Mouse (Mus musculus) lung, postnatal 0 days (tissue): ENCODE data around the gene Rtl6.

Experiments
- CTCF ChIP-seq: IDR thresholded peaks from 2 replicates; pipeline ENCODE4 v1.5.1; 2016; ENCODE audit warnings: antibody characterized with exemption, mild to moderate bottlenecking
- EP300 ChIP-seq: IDR thresholded peaks from 2 replicates; pipeline ENCODE4 v1.6.1; 2016; ENCODE audit warnings: antibody characterized with exemption, mild to moderate bottlenecking, control low read depth

DNA sequence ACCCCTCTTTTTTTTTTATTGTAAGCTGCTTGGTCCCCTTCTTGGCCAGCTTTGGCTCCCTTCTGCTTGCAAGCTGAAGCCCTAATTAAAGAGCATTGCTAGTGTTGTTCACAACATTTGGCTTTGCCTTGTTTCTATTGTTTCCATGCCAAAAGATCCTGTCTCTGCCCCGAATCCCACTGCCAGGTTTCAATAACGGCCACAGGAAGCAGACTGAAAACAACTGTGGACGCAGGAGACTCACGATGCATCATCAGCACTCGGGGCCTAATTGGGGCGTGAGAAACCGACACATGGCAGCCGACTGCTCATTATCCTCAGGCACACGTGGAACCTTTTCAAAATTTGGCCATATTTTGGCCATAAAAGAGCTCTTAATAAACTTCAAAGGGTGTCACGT is 26.1 kb downstream of the Rtl6 start:
- no peak for TF ChIP-seq CTCF
- no peak for TF ChIP-seq EP300
